Mouse (Mus musculus): ENCODE data around the gene 4930415O20Rik. TPM values are rescaled to one million over a fixed set of nuclear protein-coding genes. Genes with fewer than 3 reads are reported as not detected.

4930415O20Rik gene
- polyA plus RNA-seq, 1 experiment from 2014 or later = 0.30 TPM

DNA sequence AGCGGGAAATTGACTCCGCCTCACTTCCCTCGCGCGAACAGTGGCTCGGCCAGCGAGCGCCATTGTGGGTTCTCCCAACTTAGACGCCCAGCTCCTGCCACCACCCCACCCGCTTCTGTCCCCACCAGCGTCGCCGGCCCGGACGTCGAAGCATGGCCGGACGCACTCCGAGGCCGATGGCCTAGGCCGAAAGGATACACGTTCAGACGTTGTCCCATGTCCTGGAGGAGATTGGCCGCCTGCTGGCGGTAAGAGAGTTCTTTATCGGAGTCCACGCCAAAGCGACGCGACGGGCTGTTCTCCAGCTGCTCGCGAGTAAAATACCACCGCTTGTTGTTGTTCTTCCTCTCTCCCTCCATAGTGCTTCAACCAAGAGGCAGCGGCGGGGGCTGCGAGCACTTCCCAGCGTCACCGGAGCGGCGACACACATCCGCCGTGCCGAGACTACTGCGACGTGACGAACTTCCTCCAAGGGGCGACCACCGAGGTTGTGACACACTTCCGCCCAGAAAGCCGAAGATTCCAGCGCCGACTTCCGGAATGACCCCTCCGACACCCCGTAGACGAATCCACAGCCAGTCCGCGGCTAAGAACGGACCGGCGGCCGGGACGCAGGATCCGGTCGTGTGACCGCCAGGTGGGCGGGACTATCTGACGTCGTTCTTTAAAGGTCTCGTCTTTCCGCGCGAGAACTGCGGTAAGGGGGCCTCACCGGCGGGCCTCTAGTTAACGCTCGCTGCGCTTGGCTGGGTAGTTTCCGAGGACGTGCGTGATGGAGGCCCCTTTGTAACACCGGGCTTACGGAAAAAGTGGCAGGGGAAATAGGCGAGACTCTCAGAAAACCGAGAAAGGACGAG, 3.3 kb upstream of the 4930415O20Rik start:
- Histone ChIP-seq H3K9ac (ENCODE audit: low read depth, low read length) (peak overlapping the region; percentile 90), H3K4me2 (ENCODE audit: low read length) (peak overlapping the region; percentile 74), H3K4me3 (replicated peaks; ENCODE audit: low read depth, low read length) (peak overlapping the region; percentile 78), H3K27ac (peak overlapping the region; percentile 98), H3K4me1 (replicated peaks; ENCODE audit: insufficient read depth, low read length) (peaks cover 26% of the 10 kb centered on the region), H3K36me3 (ENCODE audit: insufficient read depth, low read length) (0 out of 2 replicates have a peak, but pooled peaks cover 5% of the 10 kb centered on the region), H3K9me3 (replicated peaks; ENCODE audit: low read length) (no peaks in the 10 kb centered on the region), H3K27me3 (ENCODE audit: insufficient read depth, low read length) (no peaks in the 10 kb centered on the region)
- DNase-seq (ENCODE audit: low spot score) = peak; percentile 99
- peak; percentile 39 for TF ChIP-seq CTCF (IDR thresholded peaks at IDR 0.05; ENCODE audit: low read depth)
- under 1% methylated on average over 88 of the region's 88 CpGs for WGBS
- ATAC-seq (replicated peaks; ENCODE audit: low FRiP score, low read depth) = peak; percentile 95

DNA sequence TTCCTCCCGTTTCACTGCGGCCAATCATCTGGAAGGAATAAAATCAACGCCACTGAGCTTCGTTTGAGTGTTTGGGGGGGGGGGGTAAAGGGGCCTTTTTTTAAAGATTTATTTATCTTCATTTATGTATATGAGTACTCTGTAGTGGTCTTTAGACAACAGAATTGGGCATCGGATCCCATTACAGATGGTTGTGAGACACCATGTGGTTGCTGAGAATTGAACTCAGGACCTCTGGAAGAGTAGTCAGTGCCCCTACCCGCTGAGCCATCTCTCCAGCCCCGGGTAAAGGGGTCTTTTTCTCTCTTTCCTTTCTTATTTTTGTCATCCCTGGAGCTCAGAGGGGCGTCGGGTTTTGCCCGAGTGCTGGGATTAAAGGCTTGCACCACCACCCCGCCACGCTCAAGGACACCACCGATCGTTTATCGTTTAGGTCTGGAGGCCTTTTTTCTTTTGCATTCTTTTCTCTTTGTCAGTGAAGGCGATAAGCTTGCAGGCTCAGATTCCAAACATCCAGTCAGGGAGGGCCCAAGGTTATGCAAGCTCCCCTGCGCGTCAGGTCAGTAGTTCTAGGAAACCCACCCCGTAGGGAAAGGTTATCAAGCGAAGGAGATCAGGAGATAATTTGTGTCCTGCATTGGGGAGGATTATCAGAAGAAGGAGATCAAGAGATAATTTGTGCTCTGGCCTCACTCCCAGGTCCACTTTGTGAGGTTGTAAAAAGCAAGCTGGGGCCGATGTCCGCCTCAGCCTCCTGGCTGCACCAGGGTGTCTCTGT, 2.4 kb upstream of the 4930415O20Rik start:
- WGBS = 3% methylated on average over 22 of the region's 22 CpGs
- peak overlapping the region; percentile 90 for H3K9ac ChIP-seq (ENCODE audit: low read depth, low read length)
- ATAC-seq (replicated peaks; ENCODE audit: low FRiP score, low read depth) = no peak
- 0 out of 2 replicates have a peak, but pooled peaks cover 3% of the 10 kb centered on the region for H3K36me3 ChIP-seq (ENCODE audit: insufficient read depth, low read length)
- no peaks in the 10 kb centered on the region for H3K9me3 ChIP-seq (replicated peaks; ENCODE audit: low read length)
- H3K27ac ChIP-seq = peak overlapping the region; percentile 98
- DNase-seq (ENCODE audit: low spot score) = peak; percentile 46
- no peaks in the 10 kb centered on the region for H3K27me3 ChIP-seq (ENCODE audit: insufficient read depth, low read length)
- TF ChIP-seq CTCF (IDR thresholded peaks at IDR 0.05; ENCODE audit: low read depth) = no peak
- peak overlapping the region; percentile 78 for H3K4me3 ChIP-seq (replicated peaks; ENCODE audit: low read depth, low read length)
- peak overlapping the region; percentile 72 for H3K4me2 ChIP-seq (ENCODE audit: low read length)
- H3K4me1 ChIP-seq (replicated peaks; ENCODE audit: insufficient read depth, low read length) = peaks cover 26% of the 10 kb centered on the region

- Histone ChIP-seq H3K9me3 (replicated peaks; ENCODE audit: low read length) (no peaks in the 10 kb centered on the region), H3K27ac (peak overlapping the region; percentile 98), H3K4me1 (replicated peaks; ENCODE audit: insufficient read depth, low read length) (peaks cover 26% of the 10 kb centered on the region), H3K27me3 (ENCODE audit: insufficient read depth, low read length) (no peaks in the 10 kb centered on the region), H3K4me2 (ENCODE audit: low read length) (peak overlapping the region; percentile 72), H3K4me3 (replicated peaks; ENCODE audit: low read depth, low read length) (no peak overlapping the region; the same call in 1 of the 2 replicates), H3K9ac (ENCODE audit: low read depth, low read length) (peak overlapping the region; percentile 90), H3K36me3 (ENCODE audit: insufficient read depth, low read length) (no peaks in the 10 kb centered on the region)
- WGBS = 59% methylated on average over 7 of the region's 7 CpGs
- ATAC-seq (replicated peaks; ENCODE audit: low FRiP score, low read depth) (no peak), DNase-seq (ENCODE audit: low spot score) (no peak)
- no peak for TF ChIP-seq CTCF (IDR thresholded peaks at IDR 0.05; ENCODE audit: low read depth)
Measured at GRCm38 (mm10) chr15:98569216-98569615, 1.6 kb upstream of the 4930415O20Rik start.

GRCm38 (mm10) chr15:98569795-98570365, 924 bp upstream of the 4930415O20Rik start:
- DNase-seq (ENCODE audit: low spot score) (no peak), ATAC-seq (replicated peaks; ENCODE audit: low FRiP score, low read depth) (no peak)
- peaks cover 26% of the 10 kb centered on the region for H3K4me1 ChIP-seq (replicated peaks; ENCODE audit: insufficient read depth, low read length)
- no peak overlapping the region for H3K4me2 ChIP-seq (ENCODE audit: low read length)
- H3K4me3 ChIP-seq (replicated peaks; ENCODE audit: low read depth, low read length) = no peak overlapping the region
- no peak overlapping the region for H3K9ac ChIP-seq (ENCODE audit: low read depth, low read length)
- H3K9me3 ChIP-seq (replicated peaks; ENCODE audit: low read length) = no peaks in the 10 kb centered on the region
- no peaks in the 10 kb centered on the region for H3K27me3 ChIP-seq (ENCODE audit: insufficient read depth, low read length)
- no peak overlapping the region for H3K27ac ChIP-seq
- WGBS = 88% methylated on average over 4 of the region's 4 CpGs
- no peaks in the 10 kb centered on the region for H3K36me3 ChIP-seq (ENCODE audit: insufficient read depth, low read length)
- no peak for TF ChIP-seq CTCF (IDR thresholded peaks at IDR 0.05; ENCODE audit: low read depth)

GRCm38 (mm10) chr15:98573293-98573692, 2.5 kb downstream of the 4930415O20Rik start:
- 77% methylated on average over 4 of the region's 4 CpGs for WGBS
- no peak for DNase-seq (ENCODE audit: low spot score)
- TF ChIP-seq CTCF (IDR thresholded peaks at IDR 0.05; ENCODE audit: low read depth) = no peak

DNA sequence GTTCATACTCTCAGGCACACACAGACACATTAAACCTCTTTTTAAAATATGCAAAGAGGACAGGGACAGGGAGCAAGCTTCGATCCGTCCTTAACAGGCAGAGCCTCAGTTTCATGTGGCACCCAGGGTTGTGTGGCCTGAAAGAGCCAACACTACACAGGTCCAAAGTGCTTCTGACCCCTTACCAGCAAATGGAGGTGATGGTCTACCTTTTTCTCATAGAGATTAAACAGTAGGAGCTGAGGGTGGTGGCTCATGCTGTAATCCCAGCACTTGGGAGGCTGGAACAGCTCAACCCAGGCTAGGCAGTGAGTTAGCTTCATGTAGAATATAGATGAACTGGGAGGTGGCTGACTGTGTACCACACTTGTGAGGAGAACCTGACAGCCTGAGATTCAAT, 8.5 kb downstream of the 4930415O20Rik start:
- no peak overlapping the region for H3K9ac ChIP-seq (ENCODE audit: low read depth, low read length)

More at GRCm38 (mm10) chr15:98573293-98573692, 2.5 kb downstream of the 4930415O20Rik start:
- Histone ChIP-seq H3K4me3 (replicated peaks; ENCODE audit: low read depth, low read length) (no peak overlapping the region), H3K27me3 (ENCODE audit: insufficient read depth, low read length) (no peaks in the 10 kb centered on the region), H3K27ac (no peak overlapping the region), H3K4me2 (ENCODE audit: low read length) (no peak overlapping the region), H3K4me1 (replicated peaks; ENCODE audit: insufficient read depth, low read length) (peaks cover 11% of the 10 kb centered on the region; the same call in 1 of the 2 replicates), H3K36me3 (ENCODE audit: insufficient read depth, low read length) (no peaks in the 10 kb centered on the region), H3K9ac (ENCODE audit: low read depth, low read length) (no peak overlapping the region), H3K9me3 (replicated peaks; ENCODE audit: low read length) (no peaks in the 10 kb centered on the region)
- no peak for ATAC-seq (replicated peaks; ENCODE audit: low FRiP score, low read depth)

More for the DNA sequence above, 8.5 kb downstream of the 4930415O20Rik start:
- Histone ChIP-seq H3K27me3 (ENCODE audit: insufficient read depth, low read length) (no peaks in the 10 kb centered on the region), H3K9me3 (replicated peaks; ENCODE audit: low read length) (no peaks in the 10 kb centered on the region), H3K4me3 (replicated peaks; ENCODE audit: low read depth, low read length) (no peak overlapping the region), H3K27ac (no peak overlapping the region), H3K4me1 (replicated peaks; ENCODE audit: insufficient read depth, low read length) (no peaks in the 10 kb centered on the region), H3K36me3 (ENCODE audit: insufficient read depth, low read length) (no peaks in the 10 kb centered on the region), H3K4me2 (ENCODE audit: low read length) (no peak overlapping the region)
- TF ChIP-seq CTCF (IDR thresholded peaks at IDR 0.05; ENCODE audit: low read depth) = no peak
- DNase-seq (ENCODE audit: low spot score) (no peak), ATAC-seq (replicated peaks; ENCODE audit: low FRiP score, low read depth) (no peak)
- 84% methylated on average over 2 of the region's 2 CpGs for WGBS
